Mouse (Mus musculus) stomach, postnatal 0 days (tissue): ENCODE results near the gene Cdcp2. TPM values are rescaled to one million over a fixed set of nuclear protein-coding genes. Genes with fewer than 3 reads are reported as not detected.

Experiments
- ATAC-seq: fragments of 200-750 bp; cut with Nextera tagmentation; 2 replicates; pipeline ENCODE4 v1.8.0; 2017; ENCODE audit not compliant: low FRiP score, low TSS enrichment
- DNase-seq: peaks from one replicate; pipeline ENCODE4 v3.0.0-alpha.2; 2016; ENCODE audit warnings: low spot score
- H3K27ac ChIP-seq: fragments of 300-500 bp; sonication (generic); replicated peaks from 2 replicates; pipeline ENCODE4 v1.5.1; 2014; ENCODE audit warnings: mild to moderate bottlenecking, control low read depth
- H3K27me3 ChIP-seq: fragments of 300-500 bp; sonication (generic); 2 replicates; pipeline ENCODE4 v1.6.1; 2014; ENCODE audit warnings: low read length; ENCODE audit not compliant: control insufficient read depth, insufficient read depth
- H3K36me3 ChIP-seq: fragments of 300-500 bp; sonication (generic); 2 replicates; pipeline ENCODE4 v1.6.1; 2014; ENCODE audit warnings: low read length, mixed read lengths; ENCODE audit not compliant: control insufficient read depth, insufficient read depth
- H3K4me1 ChIP-seq: fragments of 300-500 bp; sonication (generic); replicated peaks from 2 replicates; pipeline ENCODE4 v1.6.1; 2014; ENCODE audit warnings: antibody characterized with exemption; ENCODE audit not compliant: control insufficient read depth, insufficient read depth
- H3K4me2 ChIP-seq: fragments of 300-500 bp; sonication (generic); replicated peaks from 2 replicates; pipeline ENCODE4 v1.6.1; 2014; ENCODE audit warnings: low read depth, mild to moderate bottlenecking, control low read depth, moderate library complexity
- H3K4me3 ChIP-seq: fragments of 300-500 bp; sonication (generic); 2 replicates; pipeline ENCODE4 v1.5.1; 2014; ENCODE audit warnings: low read depth, low read length, control low read depth
- H3K9ac ChIP-seq: fragments of 300-500 bp; sonication (generic); 2 replicates; pipeline ENCODE4 v1.6.1; 2014; ENCODE audit warnings: mild to moderate bottlenecking, low read length, control low read depth, mixed read lengths
- H3K9me3 ChIP-seq: fragments of 300-500 bp; sonication (generic); 2 replicates; pipeline ENCODE4 v1.6.1; 2016; ENCODE audit warnings: low read length; ENCODE audit not compliant: control insufficient read depth
- CTCF ChIP-seq: IDR thresholded peaks from 2 replicates; pipeline ENCODE4 v1.5.1; 2016; ENCODE audit warnings: antibody characterized with exemption, low read depth, mild to moderate bottlenecking, moderate library complexity
- EP300 ChIP-seq: optimal IDR thresholded peaks from 2 replicates; pipeline ENCODE3; 2016; ENCODE audit warnings: antibody characterized with exemption
- WGBS: fragments of 180-500 bp; shearing (Covaris S2); extraction: QIAGEN DNeasy Blood & Tissue Kit; methylation state at CpG from one replicate; pipeline ENCODE4 v1.1.7; 2014; 5-methylcytosine and 5-hydroxymethylcytosine counted together
- polyA plus RNA-seq: library from polyadenylated mRNA; unstranded; fragments of >200 nt; fragmentation: Nextera tagmentation; extraction: Ambion mirVana; gene quantifications from 2 replicates; pipeline ENCODE4 v1.2.1, GENCODE M21; 2015

Cdcp2 gene
- polyA plus RNA-seq, 1 experiment from 2014 or later: not detected

DNA sequence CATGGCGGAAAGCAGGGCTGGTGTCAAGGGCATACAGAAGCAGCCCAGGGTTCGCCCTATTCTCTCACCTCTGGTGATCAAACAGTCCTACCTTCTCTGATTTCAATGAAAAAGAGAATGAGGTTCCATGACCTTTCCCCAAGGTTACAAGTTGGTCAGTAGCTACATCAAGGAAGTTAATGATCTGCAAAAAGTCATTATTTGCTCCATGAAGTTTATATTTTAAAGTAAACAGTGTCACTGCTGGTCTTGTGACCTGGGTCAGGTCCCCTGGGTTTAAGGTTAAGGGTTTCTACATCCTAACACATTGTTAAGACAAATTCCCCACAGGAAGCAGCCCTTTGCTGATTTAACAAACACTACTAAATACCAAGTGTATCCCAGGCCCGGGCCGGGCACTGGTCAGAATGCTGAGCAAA lies 60.3 kb downstream of the Cdcp2 start:
- no peak overlapping the region for H3K4me3 ChIP-seq
- TF ChIP-seq EP300 (no peak), CTCF (no peak)
- H3K36me3 ChIP-seq: 0 out of 2 replicates have a peak, but pooled peaks cover 4% of the 10 kb centered on the region
- no peak overlapping the region for H3K4me2 ChIP-seq
- no peaks in the 10 kb centered on the region for H3K27me3 ChIP-seq
- H3K9ac ChIP-seq: no peak overlapping the region
- no peak; the same call in 1 of the 2 replicates for ATAC-seq
- H3K27ac ChIP-seq: no peak overlapping the region
- no peaks in the 10 kb centered on the region for H3K4me1 ChIP-seq
- WGBS: 74% methylated on average over 4 of the region's 4 CpGs
- DNase-seq: no peak
- H3K9me3 ChIP-seq: no peaks in the 10 kb centered on the region

DNA sequence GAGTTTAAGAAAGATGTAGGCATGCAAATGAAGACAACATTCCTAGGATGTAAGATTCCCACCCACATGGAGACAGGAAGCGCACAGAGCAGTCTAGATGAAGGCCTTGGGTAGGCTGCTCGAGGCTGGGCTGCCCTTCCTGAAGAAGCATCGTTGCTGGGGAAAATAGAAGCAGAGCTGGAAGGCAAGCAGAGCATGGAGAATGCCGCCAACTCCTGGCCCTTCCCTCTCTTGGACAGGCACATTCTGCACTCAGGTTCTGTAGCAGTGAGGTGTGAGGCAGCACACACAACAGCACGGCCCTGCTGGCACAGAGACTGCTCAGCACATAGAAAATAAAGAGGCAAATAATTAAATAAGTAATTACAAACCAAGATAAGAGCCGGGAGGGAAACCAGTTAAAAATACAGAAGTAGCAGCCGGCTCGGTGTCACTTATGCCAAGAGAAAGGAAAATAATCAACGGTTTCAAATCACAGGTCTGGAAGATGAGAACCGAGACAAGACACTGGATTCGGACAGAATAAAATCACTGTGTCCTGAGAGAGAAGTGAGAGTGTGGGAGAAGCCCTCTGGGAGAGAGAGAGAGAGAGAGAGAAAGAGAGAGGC lies 62.6 kb downstream of the Cdcp2 start:
- DNase-seq (no peak), ATAC-seq (no peak)
- Histone ChIP-seq H3K9ac (no peak overlapping the region), H3K4me3 (no peak overlapping the region), H3K36me3 (0 out of 2 replicates have a peak, but pooled peaks cover 4% of the 10 kb centered on the region), H3K4me2 (no peak overlapping the region), H3K9me3 (no peaks in the 10 kb centered on the region), H3K4me1 (no peaks in the 10 kb centered on the region), H3K27me3 (no peaks in the 10 kb centered on the region), H3K27ac (no peak overlapping the region)
- TF ChIP-seq EP300: no peak
- TF ChIP-seq CTCF: no peak
- WGBS: 79% methylated on average over 11 of the region's 11 CpGs

DNA sequence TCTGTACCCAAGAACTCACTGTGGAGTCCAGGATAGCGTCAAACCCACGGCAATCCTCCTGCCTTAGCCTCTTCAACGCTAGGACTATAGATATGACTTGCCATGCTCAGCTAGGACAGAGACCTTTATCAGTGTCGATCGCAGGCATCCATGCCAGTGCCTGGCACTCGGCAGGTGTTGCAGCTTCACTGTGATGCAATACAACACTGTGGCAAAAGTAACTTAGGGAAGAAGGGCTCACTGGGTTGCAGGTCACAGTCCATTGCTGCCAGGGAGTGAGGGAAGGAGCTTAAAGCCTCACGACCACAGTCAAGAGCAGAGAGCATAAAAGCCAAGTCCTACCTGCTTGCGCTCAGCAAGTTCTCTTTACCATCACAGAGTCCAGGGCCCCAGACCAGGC lies 63.5 kb downstream of the Cdcp2 start:
- no peaks in the 10 kb centered on the region for H3K9me3 ChIP-seq
- DNase-seq (no peak), ATAC-seq (no peak)
- no peak overlapping the region for H3K4me2 ChIP-seq
- H3K4me1 ChIP-seq: no peaks in the 10 kb centered on the region
- TF ChIP-seq EP300 (no peak), CTCF (no peak)
- 91% methylated on average over 8 of the region's 8 CpGs for WGBS
- no peak overlapping the region for H3K4me3 ChIP-seq
- H3K9ac ChIP-seq: no peak overlapping the region
- H3K27ac ChIP-seq: no peak overlapping the region
- 0 out of 2 replicates have a peak, but pooled peaks cover 4% of the 10 kb centered on the region for H3K36me3 ChIP-seq
- H3K27me3 ChIP-seq: no peaks in the 10 kb centered on the region

Other genes starting within 250 kb of the Cdcp2 start
- gene Ssbp3, start 186.2 kb upstream of the Cdcp2 start, polyA plus RNA-seq: 39.3 and 50.0 TPM in 2 replicates
- gene Mrpl37, start 30.0 kb upstream of the Cdcp2 start, polyA plus RNA-seq: 52.6 and 54.6 TPM in 2 replicates
- 5.6 and 6.2 TPM in 2 replicates for gene Cyb5rl, start 29.9 kb upstream of the Cdcp2 start, polyA plus RNA-seq
- 473 and 483 TPM in 2 replicates for gene Tmem59, start 81.5 kb downstream of the Cdcp2 start, polyA plus RNA-seq
- gene Tceanc2, start 82.2 kb downstream of the Cdcp2 start, polyA plus RNA-seq: 17.5 and 21.2 TPM in 2 replicates
- gene Ldlrad1, start 112.3 kb downstream of the Cdcp2 start, polyA plus RNA-seq: 0.08 TPM in 2 replicates
- 28.1 and 29.3 TPM in 2 replicates for gene Lrrc42, start 156.6 kb downstream of the Cdcp2 start, polyA plus RNA-seq
- 32.7 and 33.0 TPM in 2 replicates for gene Hspb11, start 156.7 kb downstream of the Cdcp2 start, polyA plus RNA-seq
- gene Dio1, start 210.3 kb downstream of the Cdcp2 start, polyA plus RNA-seq: 0.87 and 0.93 TPM in 2 replicates
- gene Yipf1, start 217.5 kb downstream of the Cdcp2 start, polyA plus RNA-seq: 67.9 and 68.8 TPM in 2 replicates